Mouse (Mus musculus): ENCODE measurements at regions not wholly inside any gene's neighbourhood (a gene's known extent, or its start where the extent isn't known, plus 50 kb on each side); places are given as distances from the start of the nearest gene placed in this dataset.

DNA sequence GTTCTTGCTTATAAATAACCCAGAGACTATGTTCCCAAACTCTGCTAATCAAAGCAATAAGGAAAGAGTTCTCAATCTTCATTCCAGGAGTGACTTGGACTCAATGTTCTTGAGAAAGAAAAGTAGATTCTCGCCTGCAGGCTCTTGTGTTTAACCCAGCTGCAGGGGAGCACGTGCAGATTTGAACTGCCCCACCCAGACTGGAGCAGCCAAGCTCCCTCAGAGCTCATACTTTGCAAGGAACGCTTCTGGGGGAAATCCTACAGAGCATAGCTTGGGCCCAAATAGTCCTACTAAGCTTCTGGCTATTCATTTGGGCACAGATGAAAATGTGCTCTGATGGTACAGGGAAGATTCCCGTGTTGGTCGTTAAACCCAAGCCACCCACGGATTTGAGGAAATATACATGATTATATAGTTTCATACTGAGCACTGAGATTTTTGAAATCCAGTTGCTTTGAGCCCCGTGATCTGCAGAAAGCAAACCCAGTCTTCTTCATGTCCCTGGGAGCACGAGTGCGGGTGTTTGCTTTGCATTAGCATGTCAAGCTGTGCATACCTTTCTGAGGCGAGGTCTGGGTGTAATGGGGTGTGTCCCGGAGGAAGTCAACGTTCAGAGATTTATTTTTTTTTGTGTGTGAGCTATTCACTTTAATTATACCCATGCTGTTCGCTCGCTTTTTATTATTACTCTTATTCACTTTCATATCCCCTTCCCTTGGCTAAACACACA lies 99.1 kb upstream of the Trp63 start:
- DNase-seq (ENCODE audit: low read depth, low spot score) = no peak

GRCm38 (mm10) chr16:25585070-25585454 lies 98.5 kb upstream of the Trp63 start:
- DNase-seq (ENCODE audit: low read depth, low spot score) = no peak

DNA sequence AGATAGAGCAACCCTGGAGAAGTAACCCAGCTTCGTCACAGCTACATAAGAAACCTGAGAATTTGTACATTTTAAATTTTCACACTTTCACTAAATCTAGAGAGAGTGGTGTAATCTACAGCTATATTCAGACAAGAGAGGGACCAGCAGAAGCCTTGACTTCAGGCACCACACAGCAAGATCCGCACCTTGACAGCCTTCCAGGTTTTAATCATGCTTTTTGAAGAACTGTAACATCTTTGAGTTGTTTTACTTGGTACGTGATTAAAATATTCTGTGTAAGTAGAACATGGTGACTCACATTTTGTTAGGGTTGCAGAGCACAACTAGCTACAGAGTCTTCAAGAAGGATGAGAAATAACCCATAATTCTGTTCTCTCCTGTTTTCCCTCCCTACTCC lies 97.6 kb upstream of the Trp63 start:
- no peak for DNase-seq (ENCODE audit: low read depth, low spot score)

- no peak for DNase-seq (ENCODE audit: low read depth, low spot score)
Measured at GRCm38 (mm10) chr16:25587879-25588347, 95.7 kb upstream of the Trp63 start.

DNA sequence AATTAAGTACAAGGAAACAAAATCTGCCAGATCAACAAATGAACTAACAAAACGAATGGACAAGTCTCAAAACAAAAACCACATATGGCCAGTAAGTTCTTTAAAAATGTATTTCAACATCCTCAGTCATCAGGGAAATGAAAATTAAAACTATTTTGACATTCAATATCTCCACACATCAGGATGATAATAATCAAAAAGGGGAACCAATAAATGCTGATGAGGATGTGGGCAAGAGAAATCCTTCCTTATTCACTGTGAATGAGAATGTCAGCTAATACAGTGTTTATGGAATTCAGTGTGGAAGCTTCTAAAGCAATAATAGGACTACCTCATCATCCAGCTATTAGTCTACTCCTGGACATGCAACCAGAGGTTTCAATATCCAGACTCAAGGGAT lies 86.1 kb upstream of the Trp63 start:
- DNase-seq (ENCODE audit: low read depth, low spot score) = no peak

GRCm38 (mm10) chr16:25603121-25603520 lies 80.4 kb upstream of the Trp63 start:
- no peak for DNase-seq (ENCODE audit: low read depth, low spot score)

GRCm38 (mm10) chr16:25615229-25615628 lies 68.3 kb upstream of the Trp63 start:
- no peak for DNase-seq (ENCODE audit: low read depth, low spot score)

GRCm38 (mm10) chr16:25615646-25616045 lies 67.9 kb upstream of the Trp63 start:
- DNase-seq (ENCODE audit: low read depth, low spot score) = no peak

- no peak for DNase-seq (ENCODE audit: low read depth, low spot score)
Measured at GRCm38 (mm10) chr16:25618898-25619297, 64.7 kb upstream of the Trp63 start.

- no peak for DNase-seq (ENCODE audit: low read depth, low spot score)
Measured at GRCm38 (mm10) chr16:25622651-25623050, 60.9 kb upstream of the Trp63 start.

- no peak for DNase-seq (ENCODE audit: low read depth, low spot score)
Measured at GRCm38 (mm10) chr16:25623986-25624623, 59.5 kb upstream of the Trp63 start.

DNA sequence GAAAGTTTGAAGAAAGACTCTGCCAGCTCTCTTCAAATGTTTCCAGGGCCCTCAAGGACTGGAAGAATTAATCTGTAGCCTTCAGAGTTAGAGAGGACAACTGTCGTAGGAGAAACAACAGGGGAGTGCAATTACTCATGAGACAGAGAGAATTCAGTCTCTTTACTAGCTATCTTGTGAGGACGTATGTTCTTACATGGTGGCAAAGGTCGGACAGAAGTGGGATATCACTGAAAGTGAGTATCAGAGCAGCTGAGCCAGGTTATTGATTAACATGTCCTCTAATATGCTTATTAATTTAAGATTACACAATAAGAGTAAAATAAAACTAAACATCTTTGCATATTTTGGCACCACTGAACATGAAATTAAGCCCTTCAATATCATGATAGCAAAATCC lies 53.8 kb upstream of the Trp63 start:
- DNase-seq (ENCODE audit: low read depth, low spot score) = no peak

GRCm38 (mm10) chr16:25631139-25631716 lies 52.3 kb upstream of the Trp63 start:
- DNase-seq (ENCODE audit: low read depth, low spot score) = no peak
